Mouse (Mus musculus): ENCODE measurements around the gene Tcl1b1. TPM values are rescaled to one million over a fixed set of nuclear protein-coding genes. Genes with fewer than 3 reads are reported as not detected.
"Not testable (repeated sequence)": the region's sequence is repeated elsewhere in the genome, so short reads cannot be mapped to it uniquely, and the experiment has no call there.

Tcl1b1 gene
- total RNA-seq (2021), result not detected in 2 replicates
- long read RNA-seq, experiment 1, result 0 reads
- long read RNA-seq, experiment 2, result 0 reads

DNA sequence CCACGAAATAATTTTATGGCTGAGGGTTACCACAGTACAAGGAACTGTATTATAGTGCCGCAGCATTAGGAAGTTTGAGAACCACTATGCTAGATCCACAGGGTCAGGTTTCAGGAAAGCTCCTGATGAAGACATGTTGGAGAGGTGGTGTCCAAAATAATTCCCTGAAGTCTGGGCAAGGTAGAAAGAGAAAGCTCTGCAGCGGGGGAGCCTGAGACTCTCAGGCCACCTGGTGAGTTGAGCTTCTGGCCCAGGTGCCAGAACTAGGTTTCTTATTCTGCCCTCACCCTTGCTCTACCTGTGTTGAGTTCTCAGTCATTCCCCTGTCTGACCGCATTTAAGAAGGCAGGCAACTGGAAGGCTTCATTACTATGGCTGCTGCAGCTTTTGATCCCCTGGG is at the start of gene Tcl1b1:
Gene Tcl1b1, plus strand, starts transcription at position 301 of the 400 bp plus-strand sequence.
- no peak for DNase-seq

DNA sequence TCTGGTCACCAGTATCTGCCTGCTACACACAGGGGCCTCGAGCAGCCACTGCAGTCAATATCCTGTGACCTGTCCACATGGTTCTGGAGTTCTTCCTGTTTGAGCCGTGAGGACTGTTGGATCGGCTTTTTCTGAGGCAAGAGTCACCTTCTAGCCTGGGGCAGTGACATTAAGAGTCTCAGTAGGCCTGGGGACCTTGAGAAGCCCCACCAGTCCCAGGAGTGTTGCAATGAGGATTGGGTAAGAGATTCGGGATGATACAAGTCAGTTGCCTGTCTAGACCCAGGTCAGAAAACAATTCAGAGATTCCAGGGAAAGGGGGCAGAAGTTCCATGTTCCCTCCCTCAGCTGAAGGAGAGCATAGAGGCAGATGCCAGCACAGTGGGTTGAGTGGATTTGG is 49.7 kb upstream of the Tcl1b1 start:
- DNase-seq, result peak; percentile 65

DNA sequence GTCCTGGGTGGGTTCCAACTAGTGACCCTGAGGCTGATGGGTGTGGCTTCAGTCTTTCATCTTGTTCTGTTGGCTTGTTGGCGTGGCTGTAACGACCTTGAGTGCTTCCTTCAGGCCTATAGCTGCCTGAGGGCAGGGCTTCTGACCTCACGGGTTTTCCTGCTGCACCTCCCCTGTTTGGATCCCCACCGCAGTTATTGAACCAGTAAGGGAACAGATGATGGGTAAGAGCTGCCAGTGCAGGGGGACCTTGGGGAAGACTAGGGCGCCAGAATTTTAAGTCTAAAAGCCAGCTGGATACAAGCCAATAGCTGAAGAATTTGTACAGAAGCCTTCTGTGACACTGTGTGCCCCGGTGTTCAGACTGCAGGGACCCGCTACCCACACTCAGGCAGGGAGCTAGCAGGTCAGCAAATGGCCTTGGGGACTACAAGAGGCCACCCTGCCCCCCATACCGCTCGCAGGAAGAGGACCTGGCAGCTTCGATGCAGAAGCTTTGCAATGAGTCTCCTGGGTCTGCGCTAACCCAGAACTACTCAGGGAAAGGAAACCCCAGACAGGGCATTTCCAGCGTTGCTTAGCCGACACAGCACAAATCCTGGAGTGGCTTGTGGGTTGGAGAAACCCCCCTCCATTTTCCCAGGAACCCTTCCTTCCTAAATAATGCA is 47.0 kb upstream of the Tcl1b1 start:
- peak; percentile 65 for DNase-seq

DNA sequence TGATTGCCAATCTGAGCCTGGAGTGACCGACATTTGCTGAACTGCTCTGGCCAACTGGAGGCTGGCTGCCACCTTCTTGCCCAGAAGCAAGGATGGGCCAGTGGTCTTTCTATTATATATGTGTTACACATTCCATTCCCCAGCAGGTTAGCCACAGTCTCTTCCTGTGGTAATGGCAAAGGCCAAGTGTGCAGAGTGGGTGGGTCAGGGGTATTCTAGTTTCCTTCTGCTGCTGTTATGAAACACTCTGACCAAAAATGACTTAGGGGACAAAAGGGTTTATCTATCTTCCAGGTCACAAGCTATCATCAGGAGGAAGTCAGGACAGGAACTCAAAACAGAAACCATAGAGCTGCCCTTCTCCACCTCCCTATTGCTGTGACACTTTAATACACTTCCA is 42.8 kb upstream of the Tcl1b1 start:
- no peak for DNase-seq

DNA sequence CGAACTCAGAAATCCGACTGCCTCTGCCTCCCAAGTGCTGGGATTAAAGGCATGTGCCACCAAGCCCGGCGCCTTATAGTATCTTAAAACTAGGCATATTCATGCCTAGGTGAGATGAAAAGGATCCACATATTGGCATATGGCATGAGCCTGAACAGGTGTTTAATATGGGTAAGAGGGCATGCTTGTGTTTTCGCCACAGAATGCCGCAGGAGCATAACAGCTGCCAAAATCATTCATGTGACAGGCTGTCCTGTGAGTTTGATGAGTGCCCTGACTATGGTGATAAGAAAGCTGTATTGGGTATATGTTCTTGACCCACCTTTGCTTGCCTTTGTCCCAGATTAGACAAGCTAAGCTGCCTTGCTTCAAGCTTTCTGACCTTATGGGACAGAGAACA is 34.1 kb upstream of the Tcl1b1 start:
- no peak for DNase-seq

DNA sequence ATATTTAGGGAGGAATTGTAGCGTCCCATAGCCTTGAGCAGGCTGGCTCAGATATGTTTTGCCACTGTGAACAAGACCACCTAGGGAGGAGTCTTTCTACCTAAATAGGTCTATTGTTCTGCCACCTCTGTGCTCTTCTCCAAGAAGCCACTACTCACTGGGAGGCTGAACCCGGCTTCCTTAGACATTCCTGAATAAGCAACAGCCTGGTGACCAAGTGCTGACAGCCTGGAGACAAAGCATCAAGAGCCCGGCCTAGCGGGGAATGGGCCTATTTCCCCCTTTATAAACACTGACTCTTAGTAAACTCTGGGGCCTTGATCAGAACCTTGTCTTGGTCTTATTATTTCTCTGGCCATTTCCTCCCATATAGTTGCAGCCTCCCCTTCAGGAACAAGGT is 33.0 kb upstream of the Tcl1b1 start:
- DNase-seq, result no peak

DNA sequence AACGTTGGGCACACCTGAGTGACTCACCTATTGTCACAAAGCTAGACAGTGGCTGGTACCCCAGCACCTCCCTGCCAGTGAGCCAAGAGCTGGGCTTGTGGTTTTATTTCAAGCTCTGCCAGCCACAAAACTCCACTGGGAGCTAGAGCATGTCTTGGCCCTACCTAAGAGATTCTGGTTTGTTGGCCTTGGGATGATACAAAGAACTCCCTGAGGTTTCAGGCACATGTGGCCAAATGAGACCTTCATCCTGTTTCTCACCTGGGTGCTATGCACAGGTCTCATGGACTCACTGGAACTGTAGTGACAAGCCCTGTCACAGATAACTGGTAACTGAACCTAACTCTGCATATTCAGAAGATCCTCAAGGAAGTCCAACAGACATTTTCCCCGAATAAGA is 31.9 kb upstream of the Tcl1b1 start:
- DNase-seq, result no peak

DNA sequence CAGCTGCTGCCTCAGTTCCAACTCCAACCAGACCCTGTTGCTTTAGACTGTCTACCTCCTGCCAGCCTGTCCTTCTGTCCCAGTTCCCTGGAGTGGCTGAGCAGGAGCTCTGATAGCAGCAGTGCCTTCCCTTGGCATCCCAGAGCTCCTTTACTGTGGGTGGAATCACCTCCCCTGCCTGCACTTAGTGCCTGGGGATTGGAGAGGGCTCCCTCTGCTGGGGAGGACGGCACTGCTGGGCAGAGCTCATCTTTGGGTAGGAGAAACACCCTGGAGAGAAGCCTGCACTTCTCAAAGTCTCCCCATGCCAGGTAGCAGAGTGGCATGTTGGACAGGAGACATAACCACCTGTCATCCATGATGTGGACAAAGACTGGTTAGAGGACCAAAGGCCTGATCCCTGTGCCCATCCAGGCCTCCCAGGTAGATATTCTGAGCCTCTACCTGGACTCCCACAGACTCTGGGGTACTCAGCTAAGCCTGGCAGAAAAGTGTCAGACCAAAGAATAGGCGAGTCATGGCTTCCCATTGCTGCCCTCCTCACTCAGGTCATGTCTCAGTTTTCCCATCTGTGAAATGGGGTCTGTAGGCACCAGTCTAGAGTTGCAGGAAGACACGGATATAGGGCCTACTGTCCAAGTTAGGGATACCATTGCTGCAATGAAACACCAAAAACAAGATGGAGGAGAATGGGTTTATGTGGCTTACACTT is 29.8 kb upstream of the Tcl1b1 start:
- not testable (repeated sequence) for DNase-seq

DNA sequence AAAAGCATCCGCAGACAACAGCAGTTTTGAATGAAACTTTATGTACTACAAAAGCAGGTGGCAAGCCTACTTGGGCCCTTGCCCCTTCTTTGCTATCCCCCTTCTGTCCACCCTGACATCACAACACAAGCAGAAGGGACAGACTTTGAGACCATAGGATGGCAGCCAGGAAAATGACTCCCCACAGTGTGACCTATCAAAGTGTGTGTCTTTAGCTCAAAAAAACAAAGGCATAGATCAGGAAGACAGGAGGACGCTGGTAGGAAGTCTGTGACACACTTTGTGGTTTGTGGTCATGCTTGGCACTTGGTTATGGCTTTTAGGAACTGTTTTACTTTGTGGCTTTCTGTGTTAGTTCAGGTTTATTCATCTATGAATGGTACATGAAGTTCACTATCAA is 25.3 kb upstream of the Tcl1b1 start:
- DNase-seq, result not testable (repeated sequence)

DNA sequence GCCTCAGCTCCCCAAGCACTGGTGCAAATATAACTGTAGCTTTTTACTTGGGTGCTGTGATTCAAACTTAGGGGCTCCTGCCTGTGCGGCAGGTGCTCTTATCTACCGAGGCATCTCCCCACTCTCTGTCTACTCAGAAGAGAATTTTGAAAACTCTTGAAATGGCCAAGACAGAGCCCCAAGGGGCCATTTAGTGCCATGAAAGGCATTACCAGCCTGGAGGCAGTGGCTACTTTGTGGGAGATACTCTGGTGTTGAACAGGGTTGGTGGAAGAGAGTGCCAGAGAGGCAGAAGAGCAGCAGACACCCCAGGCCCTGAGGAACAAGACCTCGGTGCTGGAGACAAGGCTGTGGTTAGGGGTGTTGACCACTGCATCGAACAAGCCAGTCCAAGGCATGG is 24.7 kb upstream of the Tcl1b1 start:
- DNase-seq, result not testable (repeated sequence)

DNA sequence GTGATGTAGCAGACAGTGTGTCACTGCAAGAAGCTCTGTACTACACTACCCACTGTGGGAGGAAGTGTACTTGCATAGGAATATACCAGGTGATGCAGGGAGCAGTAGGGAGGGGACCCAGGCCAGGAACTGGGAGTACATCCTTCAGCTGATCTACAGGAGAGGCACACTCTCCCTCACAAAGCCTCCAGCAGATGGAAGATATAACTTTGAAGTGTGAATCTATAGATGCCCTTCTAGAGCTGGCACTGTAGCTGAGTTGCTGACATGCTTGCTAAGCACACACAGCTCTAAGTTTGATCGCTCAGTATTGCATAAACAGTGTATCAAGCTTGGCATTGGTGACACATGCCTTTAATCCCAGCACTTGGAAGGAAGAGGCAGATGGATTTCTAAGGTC is 21.8 kb upstream of the Tcl1b1 start:
- DNase-seq, result not testable (repeated sequence)

DNA sequence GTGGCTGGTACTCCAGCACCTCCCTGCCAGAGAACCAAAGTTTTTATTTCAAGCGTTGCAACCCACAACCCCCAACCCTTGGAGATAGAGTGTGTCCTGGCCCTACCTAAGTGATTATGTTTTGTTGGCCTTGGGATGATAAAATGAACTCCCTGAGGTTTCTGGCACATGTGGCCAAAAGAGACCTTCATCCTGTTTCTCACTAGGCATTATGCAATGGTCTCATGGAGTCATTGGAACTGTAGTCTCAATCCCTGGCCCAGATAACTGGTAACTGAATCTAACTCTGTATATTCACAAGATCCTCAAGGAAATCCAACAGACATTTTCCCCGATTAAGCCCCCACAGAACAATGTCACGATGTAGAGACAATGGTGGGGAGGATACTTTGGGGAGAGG is 16.4 kb upstream of the Tcl1b1 start:
- peak; percentile 28 for DNase-seq

DNA sequence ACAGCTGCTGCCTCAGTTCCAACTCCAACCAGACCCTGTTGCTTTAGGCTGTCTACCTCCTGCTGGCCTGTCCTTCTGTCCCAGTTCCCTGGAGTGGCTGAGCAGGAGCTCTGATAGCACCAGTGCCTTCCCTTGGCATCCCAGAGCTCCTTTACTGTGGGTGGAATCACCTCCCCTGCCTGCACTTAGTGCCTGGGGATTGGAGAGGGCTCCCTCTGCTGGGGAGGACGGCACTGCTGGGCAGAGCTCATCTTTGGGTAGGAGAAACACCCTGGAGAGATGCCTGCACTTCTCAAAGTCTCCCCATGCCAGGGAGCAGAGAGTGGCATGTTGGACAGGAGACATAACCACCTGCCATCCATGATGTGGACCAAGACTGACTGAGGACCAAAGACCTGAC is 14.6 kb upstream of the Tcl1b1 start:
- not testable (repeated sequence) for DNase-seq

DNA sequence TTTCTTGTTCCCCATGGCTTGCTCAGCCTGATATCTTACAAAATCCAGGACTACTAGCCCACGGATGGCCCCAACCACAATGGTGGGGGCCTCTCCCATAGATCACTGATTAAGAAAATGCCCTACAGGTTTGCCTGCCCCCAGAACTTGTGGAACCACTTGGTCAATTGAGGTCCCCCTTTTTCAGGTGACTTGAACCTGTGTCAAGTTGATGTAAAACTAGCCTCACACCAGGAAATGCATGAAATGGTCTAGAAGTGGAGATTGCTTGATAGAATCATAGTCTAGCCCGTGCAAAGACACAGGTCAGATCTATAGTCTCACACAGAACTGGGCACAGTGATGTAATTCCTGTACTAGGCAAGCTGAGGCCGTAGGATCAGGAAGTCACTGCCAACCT is 13.8 kb upstream of the Tcl1b1 start, which contains the start of gene Tcl1b2:
Gene Tcl1b2, plus strand, starts transcription at position 301 of the 400 bp plus-strand sequence.
- DNase-seq, result no peak

DNA sequence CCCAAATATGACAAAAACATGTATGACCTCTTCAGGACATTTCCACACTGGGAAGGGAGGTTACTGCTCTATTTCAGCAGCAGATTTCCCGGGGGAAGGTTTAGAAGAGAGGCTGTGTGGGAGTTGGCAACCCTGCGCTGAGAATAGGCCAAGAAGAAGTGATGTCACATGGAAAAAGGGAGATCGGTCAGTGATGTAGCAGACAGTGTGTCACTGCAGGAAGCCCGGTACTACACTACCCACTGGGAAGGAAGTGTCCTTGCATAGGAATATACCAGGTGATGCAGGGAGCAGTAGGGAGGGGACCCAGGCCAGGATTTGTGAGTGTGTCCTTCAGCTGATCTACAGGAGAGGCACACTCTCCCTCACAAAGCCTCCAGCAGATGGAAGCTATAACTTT is 4.2 kb upstream of the Tcl1b1 start:
- peak; percentile 21 for DNase-seq

DNA sequence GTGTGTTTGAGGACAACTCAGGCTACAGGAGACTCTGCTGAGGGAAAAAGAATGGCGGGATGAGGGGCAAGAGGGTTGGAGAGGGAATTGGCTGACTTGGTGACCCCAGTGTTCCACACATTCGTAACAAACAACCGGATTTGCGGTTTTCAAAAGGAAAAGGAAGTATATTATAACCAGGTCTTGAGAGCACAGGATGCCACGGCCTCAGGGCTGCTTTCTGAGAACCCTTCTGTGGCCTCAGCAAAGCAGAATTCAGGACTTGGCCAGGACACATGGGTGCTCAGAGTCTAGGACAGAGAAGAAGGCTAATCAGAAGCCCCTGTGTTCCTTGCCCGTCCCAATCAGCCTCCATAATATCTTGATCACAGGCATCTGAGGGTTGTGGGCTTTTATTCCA is 648 bp upstream of the Tcl1b1 start:
- DNase-seq, result no peak

DNA sequence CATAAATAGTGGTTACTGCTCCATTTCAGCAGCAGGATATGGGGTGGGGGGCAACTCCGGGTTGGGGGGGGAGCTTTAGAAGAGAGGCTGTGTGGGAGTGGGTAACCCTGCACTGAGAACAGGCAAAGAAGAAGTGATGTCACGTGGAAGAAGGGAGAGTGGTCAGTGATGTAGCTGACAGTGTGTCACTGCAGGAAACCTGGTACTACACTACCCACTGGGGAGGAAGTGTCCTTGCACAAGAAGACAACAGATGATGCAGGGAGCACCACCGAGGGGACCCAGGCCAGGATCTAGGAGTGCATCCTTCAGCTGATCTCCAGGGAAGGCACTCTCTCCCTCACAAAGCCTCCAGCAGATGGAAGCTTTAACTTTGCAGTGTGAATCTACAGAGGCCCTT is 7.2 kb downstream of the Tcl1b1 start:
- no peak for DNase-seq

DNA sequence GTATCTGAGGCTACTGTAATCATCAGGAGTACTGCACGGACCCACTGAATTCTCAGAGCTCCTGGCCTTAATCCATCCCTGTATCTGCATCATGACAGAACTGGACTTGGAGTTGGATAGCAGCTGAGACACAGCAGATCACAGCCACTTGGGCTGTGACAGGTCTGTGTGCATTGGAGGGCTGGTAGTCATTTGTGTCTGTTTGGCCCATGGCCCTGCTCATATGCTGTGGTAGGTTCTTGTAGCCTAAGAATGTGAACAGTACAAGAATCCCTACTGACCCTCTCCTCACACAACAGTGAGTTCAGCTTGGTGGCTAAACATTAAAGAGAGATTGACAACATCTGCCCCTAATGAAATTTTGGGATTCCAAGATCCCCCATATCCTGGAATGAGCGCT is 13.9 kb downstream of the Tcl1b1 start:
- no peak for DNase-seq

DNA sequence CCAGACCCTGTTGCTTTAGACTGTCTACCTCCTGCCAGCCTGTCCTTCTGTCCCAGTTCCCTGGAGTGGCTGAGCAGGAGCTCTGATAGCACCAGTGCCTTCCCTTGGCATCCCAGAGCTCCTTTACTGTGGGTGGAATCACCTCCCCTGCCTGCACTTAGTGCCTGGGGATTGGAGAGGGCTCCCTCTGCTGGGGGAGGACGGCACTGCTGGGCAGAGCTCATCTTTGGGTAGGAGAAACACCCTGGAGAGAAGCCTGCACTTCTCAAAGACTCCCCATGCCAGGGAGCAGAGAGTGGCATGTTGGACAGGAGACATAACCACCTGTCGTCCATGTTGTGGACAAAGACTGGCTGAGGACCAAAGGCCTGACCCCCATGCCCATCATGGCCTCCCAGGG is 14.8 kb downstream of the Tcl1b1 start:
- DNase-seq, result peak; percentile 88

DNA sequence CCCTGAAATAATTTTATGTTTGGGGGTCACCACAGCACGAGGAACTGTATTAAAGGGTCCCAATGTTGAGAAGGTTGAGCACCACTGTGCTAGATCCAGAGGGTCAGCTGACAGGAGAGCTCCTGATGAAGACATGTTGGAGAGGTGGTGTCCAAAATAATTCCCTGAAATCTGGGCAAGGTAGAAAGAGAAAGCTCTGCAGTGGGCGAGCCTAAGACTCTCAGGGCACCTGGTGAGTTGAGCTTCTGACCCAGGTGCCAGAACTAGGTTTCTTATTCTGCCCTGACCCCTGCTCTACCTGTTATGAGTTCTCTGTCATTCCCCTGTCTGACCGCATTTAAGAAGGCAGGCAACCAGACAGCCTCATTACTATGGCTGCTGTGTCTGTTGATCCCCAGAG is 16.6 kb downstream of the Tcl1b1 start, which contains the start of gene Tcl1b5:
Gene Tcl1b5, plus strand, starts transcription at position 301 of the 400 bp plus-strand sequence.
- not testable (repeated sequence) for DNase-seq

DNA sequence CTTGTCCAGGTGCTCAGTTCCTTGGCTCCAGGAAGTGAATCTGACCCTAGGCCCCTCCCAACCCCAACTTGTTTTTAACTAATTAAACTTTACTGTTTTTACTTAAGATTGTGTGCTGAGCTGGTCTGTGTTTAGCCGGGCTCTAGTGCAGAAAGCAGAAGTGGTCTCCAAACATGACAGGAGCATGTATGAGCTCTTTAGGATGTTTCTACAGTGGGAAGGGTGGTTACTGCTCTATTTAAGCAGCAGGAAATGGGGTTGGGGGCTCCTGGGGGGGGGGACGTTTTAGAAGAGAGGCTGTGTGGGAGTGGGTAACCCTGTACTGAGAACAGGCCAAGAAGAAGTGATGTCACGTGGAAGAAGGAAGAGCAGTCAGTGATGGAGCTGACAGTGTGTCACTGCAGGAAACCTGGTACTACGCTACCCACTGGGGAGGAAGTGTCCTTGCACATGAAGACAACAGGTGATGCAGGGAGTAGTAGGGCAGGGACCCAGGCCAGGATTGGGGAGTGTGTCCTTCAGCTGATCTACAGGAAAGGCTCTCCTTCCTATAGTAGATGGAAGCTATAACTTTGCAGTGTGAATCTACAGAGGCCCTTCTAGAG is 21.7 kb downstream of the Tcl1b1 start:
- DNase-seq, result not testable (repeated sequence)

DNA sequence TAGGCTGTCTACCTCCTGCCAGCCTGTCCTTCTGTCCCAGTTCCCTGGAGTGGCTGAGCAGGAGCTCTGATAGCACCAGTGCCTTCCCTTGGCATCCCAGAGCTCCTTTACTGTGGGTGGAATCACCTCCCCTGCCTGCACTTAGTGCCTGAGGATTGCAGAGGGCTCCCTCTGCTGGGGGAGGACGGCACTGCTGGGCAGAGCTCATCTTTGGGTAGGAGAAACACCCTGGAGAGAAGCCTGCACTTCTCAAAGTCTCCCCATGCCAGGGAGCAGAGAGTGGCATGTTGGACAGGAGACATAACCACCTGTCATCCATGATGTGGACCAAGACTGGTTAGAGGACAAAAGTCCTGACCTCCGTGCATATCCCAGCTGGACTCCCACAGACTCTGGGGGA is 29.5 kb downstream of the Tcl1b1 start:
- DNase-seq, result peak; percentile 35

DNA sequence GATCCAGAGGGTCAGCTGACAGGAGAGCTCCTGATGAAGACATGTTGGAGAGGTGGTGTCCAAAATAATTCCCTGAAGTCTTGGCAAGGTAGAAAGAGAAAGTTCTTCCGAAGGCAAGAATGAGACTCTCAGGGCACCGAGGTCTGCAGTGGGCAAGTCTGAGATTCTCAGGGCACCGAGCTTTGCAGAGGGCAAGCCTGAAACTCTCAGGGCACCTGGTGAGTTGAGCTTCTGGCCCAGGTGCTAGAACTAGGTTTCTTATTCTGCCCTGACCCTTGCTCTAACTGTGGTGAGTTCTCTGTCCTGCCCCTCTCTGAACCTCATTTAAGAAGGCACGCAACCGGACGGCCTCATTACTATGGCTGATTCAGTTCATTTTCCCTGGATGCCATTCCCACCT is 31.3 kb downstream of the Tcl1b1 start, which contains the start of gene Tcl1b3:
Gene Tcl1b3, plus strand, starts transcription at position 301 of the 400 bp plus-strand sequence.
- DNase-seq, result not testable (repeated sequence)

Measured in adrenal gland, postnatal 14 days (tissue).